Mouse (Mus musculus) heart, postnatal 4 days (tissue): ENCODE data around the gene Gm20905. TPM values are rescaled to one million over a fixed set of nuclear protein-coding genes. Genes with fewer than 3 reads are reported as not detected.
"Not testable (repeated sequence)": the region's sequence is repeated elsewhere in the genome, so short reads cannot be mapped to it uniquely, and the experiment has no call there.

Experiments used
- DNase-seq: peaks from one replicate; pipeline ENCODE4 v3.0.0; 2021
- total RNA-seq, 2 experiments: library from RNA; stranded (reverse); gene quantifications; 2 replicates each; pipeline ENCODE4 v1.2.3; 2021

The Gm20905 gene
- total RNA-seq = not detected

DNA sequence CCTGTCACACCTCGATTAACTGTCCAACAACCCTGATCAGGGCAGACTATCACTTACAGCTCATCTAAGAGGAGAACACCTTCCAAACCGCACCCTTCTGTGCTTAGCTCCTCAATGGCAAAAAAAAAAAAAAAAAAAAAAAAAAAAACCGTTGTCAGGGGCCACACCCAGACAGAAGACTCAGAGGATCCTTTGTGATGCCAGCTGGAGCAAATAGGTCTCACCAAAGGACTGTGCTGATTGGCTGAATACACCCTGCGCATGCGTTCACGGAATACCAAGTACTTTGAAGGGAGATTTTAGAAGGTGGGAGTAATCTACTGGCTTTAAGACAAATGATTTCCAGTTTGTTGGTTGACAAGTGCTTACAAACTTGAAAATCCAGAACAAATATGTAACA lies at the start of gene Gm20905:
Gene Gm20905, minus strand, starts transcription at position 101 of the 400 bp plus-strand sequence.
- DNase-seq = not testable (repeated sequence)
